In genomic region chr17:86444578-86445419, GRCm38 (mm10) we compare ENCODE assay signal across 8 mouse cellular contexts.
DNase-seq lines count a peak whose midpoint lies in the region; ATAC-seq and TF ChIP-seq lines count a peak whose summit lies in the region.

No protein-coding gene starts in this region.

- no peaks in the 10 kb centered on the region for H3K36me3 ChIP-seq in ES-E14 (ENCODE audit: control insufficient read depth, insufficient read depth, low read length, poor library complexity, severe bottlenecking)
- H3K36me3 ChIP-seq in forebrain, postnatal 0 days (ENCODE audit: insufficient read depth) = no peaks in the 10 kb centered on the region
- no peaks in the 10 kb centered on the region for H3K36me3 ChIP-seq in lung, embryonic 15.5 days

- no peak overlapping the region for H3K4me3 ChIP-seq in ES-E14 (ENCODE audit: insufficient read depth in 1 of 2, low read depth in 1 of 2, low read length in 2 of 2, poor library complexity in 1 of 2, severe bottlenecking in 1 of 2)
- H3K4me3 ChIP-seq in forebrain, postnatal 0 days (ENCODE audit: low read depth, low read length) = no peak overlapping the region
- H3K4me3 ChIP-seq in lung, embryonic 15.5 days = no peak overlapping the region

- H3K4me2 ChIP-seq in forebrain, postnatal 0 days (ENCODE audit: low read depth) = no peak overlapping the region; the same call in 1 of the 2 replicates
- peak overlapping the region; percentile 28; the same call in 1 of the 2 replicates for H3K4me2 ChIP-seq in lung, embryonic 15.5 days

- peaks cover 6% of the 10 kb centered on the region; the same call in 1 of the 2 replicates for H3K9me3 ChIP-seq in ES-E14 (ENCODE audit: control insufficient read depth, insufficient read depth, low read depth, low read length)
- H3K9me3 ChIP-seq in forebrain, postnatal 0 days (ENCODE audit: low read length) = 0 out of 2 replicates have a peak, but pooled peaks cover 5% of the 10 kb centered on the region
- no peaks in the 10 kb centered on the region for H3K9me3 ChIP-seq in lung, embryonic 15.5 days

- ATAC-seq in forebrain, postnatal 0 days = peak; percentile 92
- peak; percentile 83 for ATAC-seq in lung, embryonic 15.5 days (ENCODE audit: borderline replicate concordance, extremely low read depth, low FRiP score, low TSS enrichment)

- no peak overlapping the region for H3K27ac ChIP-seq in ES-E14 (ENCODE audit: insufficient read depth, low read depth, low read length, poor library complexity, severe bottlenecking)
- H3K27ac ChIP-seq in forebrain, postnatal 0 days (ENCODE audit: low read depth, low read length) = no peak overlapping the region
- 0 out of 2 replicates have a peak overlapping the region, but pooled peaks have one; percentile 35 for H3K27ac ChIP-seq in lung, embryonic 15.5 days

- in situ Hi-C loops in ES-E14 (cut with MboI; ENCODE audit: low sequenced_read_pairs in 2 of 2, unreplicated experiment in 2 of 2) = no loop called here

- no peak overlapping the region for H3K9ac ChIP-seq in ES-E14 (ENCODE audit: insufficient read depth, low read depth, low read length, poor library complexity, severe bottlenecking)
- H3K9ac ChIP-seq in forebrain, postnatal 0 days = no peak overlapping the region
- no peak overlapping the region for H3K9ac ChIP-seq in lung, embryonic 15.5 days

- WGBS in forebrain, postnatal 0 days = 29% methylated on average over 15 of the region's 15 CpGs
- WGBS in lung, embryonic 15.5 days = 39% methylated on average over 15 of the region's 15 CpGs

- DNase-seq in ES-E14 (ENCODE audit: low read depth, low spot score) = peak; percentile 82
- peak; percentile 87 for DNase-seq in cerebellum, adult 11-12 months
- DNase-seq in forebrain, postnatal 0 days = peak; percentile 95
- DNase-seq in heart, postnatal 4 days = peak; percentile 96
- DNase-seq in layer of hippocampus, adult 8-10 months (ENCODE audit: low spot score in 2 of 2) = peak; percentile 85 to 94
- peak; percentile 90 for DNase-seq in ovary, adult 18-20 months (ENCODE audit: low spot score)
- peak; percentile 89 for DNase-seq in thymus, postnatal 0 days (ENCODE audit: low spot score)

- TF ChIP-seq CTCF in forebrain, postnatal 0 days (IDR thresholded peaks at IDR 0.05; ENCODE audit: low read depth) = peak; percentile 96

- H3K4me1 ChIP-seq in ES-E14 (ENCODE audit: control insufficient read depth in 2 of 2, insufficient read depth in 2 of 2, low read length in 2 of 2, poor library complexity in 1 of 2) = peaks cover 0 to 5% of the 10 kb centered on the region in 2 experiments; a peak in 1 of 4 replicates
- no peaks in the 10 kb centered on the region for H3K4me1 ChIP-seq in forebrain, postnatal 0 days (ENCODE audit: insufficient read depth)
- H3K4me1 ChIP-seq in lung, embryonic 15.5 days = peaks cover 6% of the 10 kb centered on the region

- H3K27me3 ChIP-seq in forebrain, postnatal 0 days (ENCODE audit: insufficient read depth, low read length) = no peaks in the 10 kb centered on the region
- no peaks in the 10 kb centered on the region for H3K27me3 ChIP-seq in lung, embryonic 15.5 days

TF ChIP-seq in ES-E14, 5 proteins besides CTCF, POLR2A, EP300 and RAD21:
- TF ChIP-seq HCFC1 (IDR thresholded peaks at IDR 0.05; ENCODE audit: borderline replicate concordance, insufficient read depth, low read length) (no peak), MAFK (IDR thresholded peaks at IDR 0.05; ENCODE audit: insufficient read depth, low read depth, low read length) (no peak), ZNF384 (IDR thresholded peaks at IDR 0.05; ENCODE audit: low read depth, low read length) (no peak), ZC3H11A (IDR thresholded peaks at IDR 0.05; ENCODE audit: borderline replicate concordance, low read depth, low read length) (peak; percentile 48; the same call in 1 of the 2 replicates)
